Mouse (Mus musculus) heart, postnatal 0 days (tissue): ENCODE data around the gene Exosc2. TPM values are rescaled to one million over a fixed set of nuclear protein-coding genes. Genes with fewer than 3 reads are reported as not detected.

ENCODE experiments used
- ATAC-seq: fragments of 200-750 bp; cut with Nextera tagmentation; 2 replicates; pipeline ENCODE4 v1.8.0; 2017; ENCODE audit warnings: low read depth, moderate number of reproducible peaks, moderate library complexity; ENCODE audit not compliant: insufficient read depth
- DNase-seq: peaks from one replicate; pipeline ENCODE4 v3.0.0-alpha.2; 2016; ENCODE audit warnings: low spot score
- H3K27ac ChIP-seq: fragments of 300-500 bp; sonication (generic); 2 replicates; pipeline ENCODE4 v1.5.1; 2014; ENCODE audit warnings: low read depth, mild to moderate bottlenecking
- H3K27me3 ChIP-seq: fragments of 300-500 bp; sonication (generic); 2 replicates; pipeline ENCODE4 v1.6.1; 2014; ENCODE audit warnings: low read length, mixed read lengths; ENCODE audit not compliant: control insufficient read depth, insufficient read depth
- H3K36me3 ChIP-seq: fragments of 300-500 bp; sonication (generic); replicated peaks from 2 replicates; pipeline ENCODE4 v1.6.1; 2014; ENCODE audit warnings: low read length, mixed read lengths; ENCODE audit not compliant: control insufficient read depth, insufficient read depth
- H3K4me1 ChIP-seq: fragments of 300-500 bp; sonication (generic); 2 replicates; pipeline ENCODE4 v1.6.1; 2014; ENCODE audit warnings: antibody characterized with exemption; ENCODE audit not compliant: control insufficient read depth, insufficient read depth
- H3K4me2 ChIP-seq: fragments of 300-500 bp; sonication (generic); 2 replicates; pipeline ENCODE4 v1.6.1; 2014; ENCODE audit warnings: low read depth, mild to moderate bottlenecking, low read length, moderate library complexity
- H3K4me3 ChIP-seq: fragments of 300-500 bp; sonication (generic); 2 replicates; pipeline ENCODE4 v1.5.1; 2014; ENCODE audit warnings: low read depth, low read length
- H3K9ac ChIP-seq: fragments of 300-500 bp; sonication (generic); replicated peaks from 2 replicates; pipeline ENCODE4 v1.6.1; 2014; ENCODE audit warnings: low read depth, low read length, mixed read lengths
- H3K9me3 ChIP-seq: fragments of 300-500 bp; sonication (generic); replicated peaks from 2 replicates; pipeline ENCODE4 v1.6.1; 2016; ENCODE audit warnings: low read length; ENCODE audit not compliant: control insufficient read depth
- CTCF ChIP-seq: IDR thresholded peaks from 2 replicates; pipeline ENCODE4 v1.5.1; 2016; ENCODE audit warnings: antibody characterized with exemption, control low read depth, low read depth
- EP300 ChIP-seq: IDR thresholded peaks from 2 replicates; pipeline ENCODE4 v1.6.1; 2016; ENCODE audit warnings: antibody characterized with exemption, low read depth
- whole genome bisulfite sequencing: fragments of 180-500 bp; shearing (Covaris S2); extraction: QIAGEN DNeasy Blood & Tissue Kit; methylation state at CpG from one replicate; pipeline ENCODE4 v1.1.7; 2014; 5-methylcytosine and 5-hydroxymethylcytosine counted together
- polyA plus RNA-seq: library from polyadenylated mRNA; unstranded; fragments of >200 nt; fragmentation: Nextera tagmentation; extraction: Ambion mirVana; gene quantifications from 2 replicates; pipeline ENCODE4 v1.2.1, GENCODE M21; 2015
- total RNA-seq: library from RNA; depleted of rRNA; stranded (reverse); fragments of >200 nt; gene quantifications from 2 replicates; pipeline ENCODE4 v1.2.3, GENCODE M21; 2014; ENCODE audit warnings: low replicate concordance

The Exosc2 gene
- total and polyA plus RNA-seq, 2 experiments from 2014 or later, result 19.9 to 39.8 TPM

GRCm38 (mm10) chr2:31637311-31637710 lies 33.2 kb upstream of the Exosc2 start:
- 3% methylated on average over 12 of the region's 12 CpGs for WGBS
- no peaks in the 10 kb centered on the region for H3K9me3 ChIP-seq
- H3K9ac ChIP-seq, result no peak overlapping the region
- no peak overlapping the region for H3K4me2 ChIP-seq
- no peak for ATAC-seq
- no peak overlapping the region for H3K27ac ChIP-seq
- no peak overlapping the region for H3K4me3 ChIP-seq
- no peak for TF ChIP-seq EP300
- no peak for TF ChIP-seq CTCF
- 0 out of 2 replicates have a peak, but pooled peaks cover 4% of the 10 kb centered on the region for H3K4me1 ChIP-seq
- H3K27me3 ChIP-seq, result peaks cover 100% of the 10 kb centered on the region
- H3K36me3 ChIP-seq, result no peaks in the 10 kb centered on the region
- no peak for DNase-seq

DNA sequence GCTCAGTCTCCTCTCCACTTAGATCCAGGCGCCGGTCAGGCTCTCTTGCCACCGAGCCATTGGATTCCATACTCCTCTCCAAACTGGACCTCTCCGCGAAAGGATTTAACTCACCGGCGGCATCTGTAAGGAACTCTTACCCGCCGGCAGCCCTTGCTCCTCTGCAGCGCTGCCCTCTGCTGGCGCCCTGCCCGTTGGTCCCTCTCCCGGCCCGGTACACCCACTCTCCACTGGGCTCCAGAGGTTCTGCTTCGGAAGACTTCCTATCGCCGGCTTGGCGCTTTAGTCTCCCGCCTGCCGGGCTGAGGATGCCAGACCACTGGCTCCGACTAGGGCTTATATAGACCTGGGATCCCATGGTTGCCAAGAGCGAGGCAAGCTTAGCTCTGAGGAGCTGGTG lies 32.7 kb upstream of the Exosc2 start:
- H3K4me3 ChIP-seq, result no peak overlapping the region

GRCm38 (mm10) chr2:31638581-31639465 lies 31.7 kb upstream of the Exosc2 start:
- DNase-seq (no peak), ATAC-seq (no peak)
- WGBS, result 3% methylated on average over 30 of the region's 34 CpGs
- H3K27ac ChIP-seq, result no peak overlapping the region
- H3K36me3 ChIP-seq, result no peaks in the 10 kb centered on the region
- no peak overlapping the region for H3K4me3 ChIP-seq
- H3K4me2 ChIP-seq, result no peak overlapping the region
- H3K27me3 ChIP-seq, result peaks cover 100% of the 10 kb centered on the region
- H3K4me1 ChIP-seq, result 0 out of 2 replicates have a peak, but pooled peaks cover 4% of the 10 kb centered on the region
- TF ChIP-seq CTCF (no peak), EP300 (no peak)
- H3K9ac ChIP-seq, result no peak overlapping the region
- no peaks in the 10 kb centered on the region for H3K9me3 ChIP-seq

More for the DNA sequence above, 32.7 kb upstream of the Exosc2 start:
- no peaks in the 10 kb centered on the region for H3K36me3 ChIP-seq
- 2% methylated on average over 22 of the region's 22 CpGs for WGBS
- ATAC-seq, result no peak
- H3K27me3 ChIP-seq, result peaks cover 100% of the 10 kb centered on the region
- H3K4me2 ChIP-seq, result no peak overlapping the region
- DNase-seq, result no peak
- no peak overlapping the region for H3K27ac ChIP-seq
- 0 out of 2 replicates have a peak, but pooled peaks cover 4% of the 10 kb centered on the region for H3K4me1 ChIP-seq
- no peaks in the 10 kb centered on the region for H3K9me3 ChIP-seq
- no peak overlapping the region for H3K9ac ChIP-seq
- no peak for TF ChIP-seq EP300
- TF ChIP-seq CTCF, result 0 out of 2 replicates have a peak, but pooled peaks have one; percentile 4

DNA sequence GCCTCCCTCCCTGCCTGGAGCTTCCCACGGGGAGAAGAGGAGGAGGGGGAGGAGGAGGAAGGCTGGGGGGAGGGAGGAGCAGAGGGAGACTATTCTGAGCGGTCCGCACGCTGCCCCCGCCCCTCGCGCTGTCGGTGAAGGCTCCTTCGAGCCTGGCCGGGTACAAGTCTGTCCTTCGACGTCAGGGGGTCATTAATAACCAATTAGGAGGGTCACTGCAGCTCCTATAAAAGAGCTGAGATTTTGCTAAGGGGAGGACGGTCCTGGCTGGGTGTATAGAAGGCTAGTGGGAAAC lies 31.1 kb upstream of the Exosc2 start:
- TF ChIP-seq EP300 (no peak), CTCF (no peak)
- peaks cover 100% of the 10 kb centered on the region for H3K27me3 ChIP-seq
- ATAC-seq (no peak), DNase-seq (no peak)
- 3% methylated on average over 12 of the region's 13 CpGs for WGBS
- no peak overlapping the region for H3K9ac ChIP-seq
- no peaks in the 10 kb centered on the region for H3K9me3 ChIP-seq
- H3K4me2 ChIP-seq, result no peak overlapping the region
- 0 out of 2 replicates have a peak, but pooled peaks cover 4% of the 10 kb centered on the region for H3K4me1 ChIP-seq
- H3K4me3 ChIP-seq, result no peak overlapping the region
- H3K36me3 ChIP-seq, result no peaks in the 10 kb centered on the region
- no peak overlapping the region for H3K27ac ChIP-seq

- Histone ChIP-seq H3K9me3 (no peaks in the 10 kb centered on the region), H3K4me2 (no peak within 1 kb of the TSS), H3K9ac (no peak within 1 kb of the TSS), H3K4me1 (0 out of 2 replicates have a peak, but pooled peaks cover 4% of the 10 kb centered on the region), H3K4me3 (peak within 1 kb of the TSS; percentile 23), H3K27ac (no peak within 1 kb of the TSS), H3K27me3 (peaks cover 100% of the 10 kb centered on the region), H3K36me3 (no peaks in the 10 kb centered on the region)
- DNase-seq (no peak), ATAC-seq (no peak)
- no peak for TF ChIP-seq EP300
- TF ChIP-seq CTCF, result no peak
- WGBS, result 3% methylated on average over 41 of the region's 41 CpGs
Observed at GRCm38 (mm10) chr2:31639901-31640608, 30.5 kb upstream of the Exosc2 start, which contains the start of gene Prdm12. Prdm12 (plus strand) TSS chr2:31640037.
